Mouse (Mus musculus) cerebellum, adult 11 months (tissue): ENCODE results near the gene Ly6g6e.

ENCODE experiments used
- DNase-seq: peaks from one replicate; pipeline ENCODE4 v3.0.0; 2022

The Ly6g6e gene

DNA sequence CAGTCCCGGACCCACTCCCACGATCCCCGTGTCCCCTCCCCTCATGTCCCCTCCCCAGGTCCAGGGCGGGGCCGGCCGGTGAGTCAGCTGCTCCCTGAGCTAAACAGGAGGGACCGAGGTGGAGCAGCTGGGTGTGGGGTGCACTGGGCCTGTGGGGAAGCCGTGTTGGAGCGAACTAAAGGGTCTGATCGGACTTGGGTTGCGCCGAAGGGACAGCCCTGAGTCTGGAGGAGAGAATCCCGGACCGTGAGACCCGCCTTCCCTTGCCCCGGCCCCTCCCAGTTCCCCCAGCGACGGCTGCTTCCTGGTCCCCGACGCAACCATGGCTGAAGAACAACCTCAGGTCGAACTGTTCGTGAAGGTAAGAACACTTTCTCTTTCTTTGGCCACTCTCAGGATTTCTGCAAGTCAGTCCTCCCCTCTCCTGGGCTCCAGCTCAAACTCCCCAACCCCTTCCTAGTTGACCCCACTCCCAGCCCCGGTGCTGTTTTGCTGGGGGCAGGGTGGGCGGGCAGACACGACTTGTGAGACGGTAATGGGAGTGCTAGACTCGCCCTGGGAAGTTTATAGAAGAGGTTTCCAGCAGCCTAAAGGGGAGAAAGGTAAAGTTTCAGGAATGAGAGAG, 26.5 kb upstream of the Ly6g6e start:
- DNase-seq, result no peak

DNA sequence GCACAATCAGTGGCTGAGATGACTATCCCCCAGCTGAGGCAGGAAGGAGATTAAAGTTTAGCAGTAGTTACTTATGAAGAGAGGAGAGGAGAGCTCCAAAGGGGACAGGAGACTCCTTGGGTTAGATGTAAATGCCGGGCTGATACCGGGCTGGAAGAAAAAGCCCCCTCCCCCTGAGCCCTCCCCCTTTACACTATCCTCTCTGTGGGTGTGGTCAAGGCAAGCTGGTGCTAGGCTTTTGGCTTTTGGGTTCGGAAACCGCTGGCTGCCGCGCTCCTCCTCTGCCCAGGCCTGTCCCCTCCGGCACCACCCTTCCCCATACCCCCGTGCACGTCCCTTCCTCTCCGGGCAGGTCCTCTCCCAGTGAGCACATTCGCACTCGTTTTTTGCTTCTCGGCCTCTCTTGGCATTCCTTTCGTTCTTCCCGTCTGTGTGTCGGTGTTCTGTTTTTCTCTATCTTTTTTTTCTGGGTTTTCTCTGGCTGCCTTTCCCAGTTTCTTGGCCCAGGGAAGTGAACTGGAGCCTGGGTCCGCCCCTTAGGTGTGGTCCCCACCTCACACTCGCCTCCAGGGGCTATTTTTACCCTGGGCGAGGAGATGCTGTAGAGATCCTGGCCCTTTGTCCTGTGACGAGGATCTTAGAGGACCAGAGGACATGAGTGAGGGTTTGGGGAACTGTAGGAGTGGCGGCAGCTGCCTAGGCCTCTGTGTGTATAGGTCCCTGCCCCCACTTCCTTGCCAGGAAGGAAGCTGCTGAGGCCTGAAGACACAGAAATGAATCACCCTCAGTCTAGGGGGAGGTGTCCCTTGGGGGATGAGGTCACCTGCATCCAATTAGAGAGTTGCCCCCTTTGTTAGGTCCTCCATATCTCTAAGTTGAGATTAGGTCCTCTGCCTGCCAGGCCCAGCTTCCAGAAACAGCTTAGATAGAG, 25.3 kb upstream of the Ly6g6e start:
- DNase-seq, result no peak

DNA sequence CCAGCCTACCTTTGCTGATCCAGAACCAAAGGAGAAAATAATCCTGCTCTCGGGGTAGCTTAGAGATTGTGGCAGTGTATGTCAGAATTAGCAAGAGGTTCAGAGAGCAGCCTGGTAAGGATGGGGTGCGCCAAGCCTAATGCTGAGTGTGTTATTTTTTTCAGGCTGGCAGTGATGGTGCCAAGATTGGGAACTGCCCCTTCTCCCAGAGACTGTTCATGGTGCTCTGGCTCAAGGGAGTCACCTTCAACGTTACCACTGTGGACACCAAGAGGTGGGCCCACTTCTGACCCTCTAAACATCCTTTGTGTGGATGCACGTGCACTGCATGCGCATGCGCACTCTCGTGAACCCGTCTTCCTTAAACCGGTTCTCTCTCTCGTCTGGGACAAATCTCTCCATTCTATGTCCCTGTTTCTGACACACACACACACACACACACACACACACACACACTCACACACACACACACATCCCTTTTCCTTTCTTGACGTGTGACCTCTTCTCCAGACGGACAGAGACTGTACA, 24.4 kb upstream of the Ly6g6e start:
- DNase-seq, result no peak

DNA sequence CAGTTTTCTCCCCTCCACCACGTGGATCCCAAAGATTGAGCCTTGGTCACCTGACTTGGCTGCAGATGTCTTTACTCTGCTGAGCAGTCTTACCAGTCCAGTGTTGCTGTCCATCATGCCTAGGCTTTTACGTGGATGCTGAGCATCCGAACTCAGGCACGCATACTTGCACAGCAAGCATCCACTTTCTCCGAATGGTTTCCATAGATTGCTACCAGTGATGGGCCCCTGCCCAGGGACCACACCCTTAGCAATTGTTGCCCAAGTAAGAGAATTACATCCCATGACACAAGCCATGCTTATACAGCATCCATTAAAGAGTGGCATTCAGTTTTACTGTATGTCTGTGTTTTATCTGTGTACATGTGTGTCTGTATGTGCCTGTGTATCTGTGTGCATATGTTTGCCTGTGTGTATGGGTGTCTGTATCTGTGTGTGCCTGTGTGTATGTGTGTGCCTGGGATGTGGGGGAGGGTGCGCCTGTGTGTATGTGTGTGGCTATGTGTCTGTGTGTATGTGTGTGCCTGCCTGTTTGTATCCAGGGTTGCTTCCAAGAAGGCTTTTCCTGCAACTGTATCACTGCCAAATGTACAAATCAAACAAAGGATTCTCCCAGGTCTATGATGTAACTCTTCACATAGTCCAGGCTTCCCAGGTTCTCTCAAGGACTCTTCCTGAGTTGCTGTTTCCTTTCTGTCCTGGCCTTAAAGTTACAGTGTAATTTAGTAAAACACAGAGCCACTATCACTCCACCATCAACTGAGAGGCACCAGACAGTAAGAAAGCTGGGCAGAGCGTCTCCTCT, 20.8 kb upstream of the Ly6g6e start:
- no peak for DNase-seq

DNA sequence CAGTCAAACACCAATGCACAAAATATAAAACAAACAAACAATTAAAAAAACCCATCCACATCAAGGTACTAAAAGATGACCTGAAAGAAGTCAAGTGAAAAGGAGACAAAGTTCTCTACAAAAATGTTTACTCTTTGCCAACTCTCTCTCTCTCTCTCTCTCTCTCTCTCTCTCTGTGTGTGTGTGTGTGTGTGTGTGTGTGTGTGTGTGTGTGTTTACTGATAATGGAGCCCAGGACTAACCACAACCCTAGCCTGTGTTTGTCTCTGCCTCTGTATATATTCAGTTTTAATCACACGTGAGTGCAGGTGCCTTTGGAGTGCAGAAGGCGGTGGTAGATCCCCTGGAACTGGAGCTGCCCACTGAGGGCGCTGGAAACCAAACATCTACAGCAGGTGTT, 19.6 kb upstream of the Ly6g6e start:
- no peak for DNase-seq

DNA sequence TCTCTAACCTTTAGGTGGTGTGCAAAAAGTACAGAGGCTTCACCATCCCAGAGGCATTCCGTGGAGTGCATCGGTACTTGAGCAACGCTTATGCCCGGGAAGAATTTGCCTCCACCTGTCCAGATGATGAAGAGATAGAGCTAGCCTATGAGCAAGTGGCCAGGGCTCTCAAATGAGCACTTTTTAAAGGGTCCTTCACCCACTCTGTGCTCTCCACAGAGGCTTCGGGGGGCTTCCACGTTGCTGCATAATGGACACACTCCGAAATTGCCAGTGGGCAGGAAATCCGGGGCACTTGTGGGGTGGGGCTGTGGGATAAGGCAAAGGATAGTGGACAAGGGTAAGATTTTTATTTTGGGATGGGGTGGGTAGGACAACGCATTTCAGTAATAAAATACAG, 18.4 kb upstream of the Ly6g6e start:
- no peak for DNase-seq

DNA sequence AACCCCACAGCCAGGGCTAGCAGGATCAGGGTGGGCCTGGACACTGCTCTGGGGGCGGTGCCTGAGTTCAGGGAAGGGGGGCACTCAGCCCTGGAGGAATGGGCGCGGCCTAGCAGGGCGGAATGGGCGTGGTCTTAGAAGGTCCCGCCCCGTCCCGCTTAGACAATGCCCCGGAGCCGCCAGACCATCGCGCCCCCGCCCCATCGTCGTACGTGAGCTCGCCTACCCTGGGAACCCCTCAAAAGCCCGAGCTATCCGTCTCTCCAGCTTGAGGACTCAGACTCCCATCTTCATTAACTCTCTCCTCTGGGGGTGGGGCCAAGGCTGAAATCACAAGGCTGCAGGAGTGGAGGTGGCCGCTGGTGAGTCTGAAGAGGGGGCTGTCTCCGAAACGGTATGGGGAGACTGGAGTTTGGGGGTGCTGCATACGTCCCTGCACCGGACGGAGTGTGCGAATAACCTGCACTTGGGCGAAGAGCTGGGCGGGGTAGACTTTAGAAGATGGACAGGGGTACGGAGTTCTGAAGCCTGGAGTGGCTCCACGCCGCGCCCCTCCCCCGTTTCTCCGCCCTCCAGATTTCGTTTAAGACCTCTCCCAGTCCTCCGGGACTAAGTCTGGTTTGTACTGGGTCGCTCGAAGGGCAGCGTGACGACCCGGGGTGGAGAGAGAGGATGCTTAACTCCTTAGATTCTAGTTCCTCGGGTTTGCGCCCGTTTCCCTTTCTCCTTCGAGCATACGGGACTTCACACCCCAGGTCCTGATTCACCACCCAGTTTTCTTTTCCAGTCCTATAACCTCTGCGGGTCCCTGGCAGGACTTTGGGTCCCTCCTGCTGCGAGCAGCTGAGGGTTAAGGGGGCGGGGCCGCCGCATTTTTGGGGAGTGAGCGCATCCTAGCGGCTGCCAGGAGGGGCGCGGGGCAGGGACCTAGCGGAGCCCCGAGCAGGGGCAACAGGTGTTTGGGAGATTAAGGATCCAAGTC, 17.5 kb upstream of the Ly6g6e start, which contains the start of gene Ddah2:
TSS of gene Ddah2 (plus strand) at position 125 of the 982 bp plus-strand sequence.
- peak; percentile 83 for DNase-seq

DNA sequence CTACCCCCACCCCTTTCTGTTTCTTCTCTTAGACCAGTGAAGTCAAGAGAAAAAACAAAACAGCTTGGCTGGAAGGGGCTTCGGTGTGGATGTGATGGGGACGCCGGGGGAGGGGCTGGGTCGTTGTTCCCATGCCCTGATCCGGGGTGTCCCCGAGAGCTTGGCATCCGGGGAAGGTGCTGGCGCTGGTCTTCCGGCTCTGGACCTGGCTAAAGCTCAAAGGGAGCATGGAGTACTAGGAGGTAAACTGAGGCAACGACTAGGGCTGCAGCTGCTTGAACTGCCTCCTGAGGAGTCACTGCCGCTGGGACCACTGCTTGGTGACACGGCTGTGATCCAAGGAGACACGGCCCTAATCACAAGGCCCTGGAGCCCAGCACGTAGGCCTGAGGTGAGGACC, 16.6 kb upstream of the Ly6g6e start:
- DNase-seq, result no peak

DNA sequence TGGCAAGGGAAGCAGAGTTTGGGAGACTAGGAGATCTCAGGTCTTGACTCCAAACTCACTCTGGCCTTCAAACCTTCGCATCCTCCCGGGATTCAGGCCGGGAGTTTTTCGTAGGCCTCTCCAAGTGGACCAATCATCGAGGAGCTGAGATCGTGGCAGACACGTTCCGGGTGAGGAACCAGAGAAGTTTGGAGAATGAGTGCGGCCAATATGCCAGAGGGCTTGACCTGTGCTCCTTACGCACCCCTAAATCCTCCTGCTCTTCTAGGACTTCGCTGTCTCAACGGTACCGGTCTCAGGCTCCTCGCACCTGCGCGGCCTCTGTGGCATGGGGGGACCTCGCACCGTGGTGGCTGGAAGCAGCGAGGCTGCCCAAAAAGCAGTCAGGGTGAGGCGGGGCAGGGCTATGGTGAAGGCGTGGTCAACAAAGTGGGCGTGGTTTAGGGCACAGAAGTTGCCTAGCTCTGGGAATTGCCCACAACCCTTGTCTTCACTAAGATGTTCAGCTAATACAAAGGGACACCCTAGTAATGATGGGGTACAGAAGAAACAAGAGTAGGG, 15.9 kb upstream of the Ly6g6e start:
- no peak for DNase-seq

DNA sequence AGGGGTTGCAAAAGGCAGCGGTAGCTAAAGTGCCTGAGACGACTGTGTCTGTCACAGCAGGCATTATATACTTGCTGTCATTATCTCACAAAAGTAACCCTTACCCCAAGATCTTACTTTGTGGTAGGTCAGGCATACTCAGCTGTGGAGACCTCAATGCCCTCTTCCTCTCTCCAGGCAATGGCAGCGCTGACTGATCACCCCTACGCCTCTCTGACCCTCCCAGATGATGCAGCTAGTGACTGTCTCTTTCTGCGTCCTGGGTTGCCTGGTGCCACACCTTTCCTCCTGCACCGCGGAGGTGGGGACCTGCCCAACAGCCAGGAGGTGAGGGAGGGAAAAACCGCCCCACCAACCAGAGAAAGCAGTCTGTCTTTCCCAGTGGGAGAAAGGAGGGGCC, 15.4 kb upstream of the Ly6g6e start:
- no peak for DNase-seq

DNA sequence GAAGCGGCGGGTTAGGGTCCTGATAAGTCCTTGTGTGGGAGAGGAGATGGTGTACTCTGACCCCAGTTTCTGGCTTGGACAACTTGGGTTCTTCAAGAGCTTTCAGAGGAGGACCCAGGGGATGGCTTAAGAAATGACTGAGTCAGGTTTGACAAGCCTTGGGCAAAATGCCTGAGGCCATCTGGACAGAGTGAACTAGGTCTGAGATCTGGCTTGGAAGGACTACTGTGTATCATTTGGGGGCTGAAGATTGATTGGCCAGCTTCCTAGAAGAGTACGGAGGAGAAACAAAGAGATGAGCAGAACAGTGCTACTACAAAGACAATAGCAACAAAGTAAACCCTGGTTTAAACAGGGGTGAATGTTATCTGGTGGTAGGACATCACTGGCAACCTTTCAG, 13.2 kb upstream of the Ly6g6e start:
- no peak for DNase-seq

DNA sequence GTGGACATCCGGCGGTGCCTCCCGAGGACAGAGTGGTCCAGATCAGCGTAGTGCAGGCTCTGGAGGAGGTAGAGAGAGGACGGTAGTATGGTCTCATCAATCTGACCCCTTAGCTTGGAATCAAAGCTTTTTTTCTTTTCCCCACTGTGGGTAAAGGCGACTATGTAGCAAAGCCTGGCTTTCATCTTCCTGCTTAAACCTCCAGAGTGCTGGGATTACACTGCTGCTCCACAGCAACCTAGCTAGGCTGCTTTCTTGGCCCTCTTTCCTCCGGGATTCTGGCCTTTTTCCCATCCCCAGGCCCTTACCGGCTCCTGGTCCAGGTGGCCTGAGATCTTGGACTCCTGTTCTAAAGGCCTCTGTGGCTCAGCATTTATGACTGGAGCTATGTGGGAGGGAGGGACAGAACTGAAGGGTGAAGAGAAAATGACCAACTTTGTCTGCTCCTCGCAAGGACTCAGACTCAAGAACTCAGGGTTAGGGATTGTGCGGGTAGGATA, 12.3 kb upstream of the Ly6g6e start:
- peak; percentile 66 for DNase-seq

DNA sequence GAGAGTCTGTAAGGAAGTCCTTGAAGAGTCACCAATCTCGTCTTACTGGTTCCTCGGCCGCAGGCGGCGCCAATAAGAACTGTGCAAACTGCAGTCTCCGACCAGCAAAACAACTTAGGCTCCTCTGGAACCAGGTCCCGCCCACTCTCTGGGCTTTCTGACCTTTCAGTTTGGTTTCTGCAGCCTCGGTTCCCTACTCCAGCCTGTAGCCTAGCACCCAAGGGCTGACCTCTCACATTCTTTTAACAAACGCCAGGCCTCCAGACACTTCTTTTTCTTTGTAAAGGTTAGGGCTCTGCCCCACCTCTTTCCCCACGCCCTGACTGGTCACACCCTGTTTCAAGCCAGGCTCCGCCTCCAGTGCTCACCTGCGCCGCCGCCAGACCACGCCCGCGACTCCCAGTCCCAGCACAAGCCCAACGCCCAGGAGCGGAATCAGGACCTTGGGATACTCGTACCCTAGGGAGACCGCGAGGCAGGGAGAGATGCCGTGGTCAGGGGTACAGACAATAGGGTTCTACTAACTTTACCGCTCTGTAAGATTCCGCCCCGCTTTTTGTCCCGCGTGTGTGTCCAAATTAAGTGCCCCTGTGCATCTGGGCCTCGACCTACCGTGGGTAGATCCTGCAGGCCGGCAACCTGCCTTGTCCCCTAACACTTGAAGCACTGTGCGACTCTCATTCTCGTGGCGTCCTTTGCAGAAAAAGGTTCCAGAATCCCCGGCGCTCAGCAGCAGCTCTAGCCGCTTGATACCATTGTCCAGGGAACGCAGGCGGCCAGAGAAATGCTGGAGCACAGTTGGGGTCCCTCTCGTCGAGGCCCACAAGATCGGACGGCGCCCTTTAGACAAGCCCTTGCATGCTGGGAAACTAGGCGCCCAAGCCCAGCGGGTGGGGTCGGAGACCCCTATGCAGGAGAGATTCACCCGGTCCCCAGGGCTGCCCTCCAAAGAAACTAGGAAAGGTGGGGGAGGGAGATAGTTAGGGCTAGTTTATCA, 11.5 kb upstream of the Ly6g6e start, which contains the start of gene Ly6g6c:
TSS of gene Ly6g6c (plus strand) at position 438 of the 997 bp plus-strand sequence.
- no peak for DNase-seq

DNA sequence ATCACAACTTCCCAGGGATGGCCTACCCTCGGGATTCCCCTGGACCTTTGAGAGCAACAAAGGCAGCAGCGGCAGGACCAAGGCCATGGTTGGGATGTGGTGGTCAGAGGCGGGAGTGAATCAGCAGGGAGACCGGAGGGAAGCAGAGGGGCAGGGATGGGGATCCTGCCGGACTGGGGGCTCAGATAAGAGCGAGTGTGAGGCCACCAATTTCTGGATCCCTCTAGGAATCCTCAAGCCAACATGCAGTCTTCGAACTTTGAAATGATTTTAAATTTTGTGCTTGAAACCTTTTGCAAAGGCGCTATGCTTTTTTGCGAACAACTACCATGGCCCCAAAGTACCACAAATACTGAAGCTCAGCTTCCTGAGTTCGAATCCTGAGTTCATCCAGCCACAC, 10.6 kb upstream of the Ly6g6e start, which contains the start of gene Mpig6b:
TSS of gene Mpig6b (minus strand) at position 101 of the 400 bp plus-strand sequence.
- no peak for DNase-seq

DNA sequence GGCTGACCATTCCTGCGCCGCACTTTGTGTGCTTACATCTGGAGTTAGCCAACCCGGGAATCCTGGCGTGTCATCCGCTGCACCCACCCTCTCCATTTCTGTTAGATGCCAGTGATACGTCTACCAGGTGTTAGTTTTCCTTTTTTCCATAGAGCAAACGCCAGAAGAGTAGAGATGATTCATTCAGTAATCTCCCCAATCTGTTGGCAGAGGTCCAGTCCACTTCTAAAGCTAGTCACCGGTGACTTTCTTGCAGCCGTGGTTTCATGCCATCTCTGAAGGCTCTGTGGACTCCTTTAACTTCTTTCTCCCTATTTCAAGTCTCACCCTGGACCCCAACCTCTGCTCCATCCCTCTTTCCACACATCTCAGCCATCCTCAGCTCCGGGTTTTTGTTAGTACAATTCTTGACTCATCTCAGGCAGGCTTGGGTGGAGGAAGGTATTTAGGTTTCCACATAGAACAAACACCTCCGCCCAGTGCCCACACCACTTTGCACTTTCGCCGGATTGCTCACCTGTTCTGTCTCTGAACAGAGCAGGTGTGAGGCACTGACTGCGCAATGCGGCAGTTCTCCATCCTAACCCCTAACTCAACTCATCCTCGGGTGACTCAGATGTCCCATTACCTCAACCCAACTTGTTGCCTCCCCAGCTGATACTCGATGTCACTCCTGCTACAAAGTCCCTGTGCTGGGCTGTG, 8.3 kb upstream of the Ly6g6e start:
- DNase-seq, result no peak

DNA sequence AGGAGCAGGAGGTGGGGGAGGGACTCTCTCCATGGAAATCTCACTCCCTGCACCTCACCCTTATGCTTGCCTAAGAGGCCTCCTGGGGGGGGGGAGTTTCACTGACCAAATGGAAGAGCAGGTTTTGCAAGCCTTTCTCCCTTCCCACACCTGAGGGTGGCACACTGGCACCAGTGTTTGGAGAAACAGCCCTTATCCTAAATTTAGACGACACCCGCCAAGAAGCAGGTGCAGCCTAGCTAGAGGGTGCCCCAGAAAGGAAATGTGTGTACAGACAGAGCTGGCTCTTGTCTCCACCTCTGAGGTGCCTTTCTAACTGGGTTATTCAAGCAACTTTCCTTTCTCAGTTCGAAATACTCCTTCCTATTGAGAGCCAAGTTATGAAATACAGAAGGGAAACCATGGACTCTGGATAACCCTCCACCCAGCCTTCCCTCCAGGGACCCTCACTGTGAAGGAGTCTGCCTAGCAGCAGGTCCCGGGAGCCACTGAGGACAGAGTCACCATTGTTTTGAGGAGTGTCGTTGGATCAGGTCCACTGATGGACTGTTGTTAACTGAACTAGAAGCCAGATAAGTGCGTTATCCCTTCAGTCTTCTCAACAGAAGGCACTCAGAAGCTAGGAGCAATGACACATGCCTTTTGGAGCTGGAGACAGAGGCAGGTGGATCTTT, 6.0 kb upstream of the Ly6g6e start:
- DNase-seq, result peak; percentile 86

DNA sequence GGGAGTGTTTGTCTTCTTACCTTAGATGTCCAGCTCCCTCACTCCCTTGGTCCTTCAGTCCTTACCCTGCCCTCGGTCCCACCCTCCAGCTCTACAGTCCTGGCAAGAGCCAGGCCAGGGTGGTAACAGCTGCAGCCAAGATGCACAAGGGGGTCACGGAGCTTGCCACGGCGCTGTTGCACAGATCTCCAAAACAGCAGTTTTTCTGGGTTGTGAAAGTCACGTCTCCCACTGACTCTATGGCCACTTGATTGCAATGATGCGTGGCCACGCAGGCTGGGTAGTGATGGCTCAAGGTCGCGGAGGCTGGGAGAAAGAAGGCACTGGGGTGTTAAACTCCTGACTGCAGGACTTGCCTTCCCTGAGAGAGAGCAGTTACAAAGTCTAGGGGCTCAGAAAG, 5.2 kb upstream of the Ly6g6e start:
- no peak for DNase-seq

DNA sequence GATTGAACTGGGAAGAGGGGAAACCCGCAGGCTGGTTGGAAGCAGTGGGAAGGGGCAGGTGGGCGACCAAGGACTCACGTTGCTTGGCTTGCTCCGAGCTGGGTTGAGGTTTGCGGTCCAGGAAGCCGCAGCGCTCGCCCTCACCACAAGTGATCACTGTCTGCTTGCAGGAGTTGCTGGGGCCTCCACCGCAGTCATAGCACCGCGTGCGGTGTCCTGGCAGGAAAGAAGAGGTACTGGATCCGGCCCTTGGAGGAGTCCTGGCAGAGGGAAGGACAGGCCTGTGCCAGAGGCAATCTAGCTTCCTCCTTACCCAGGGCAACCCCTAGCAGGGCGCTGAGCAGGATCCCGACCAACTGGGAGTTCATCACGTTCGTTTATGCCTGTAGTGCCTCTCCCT, 2.6 kb upstream of the Ly6g6e start:
- peak; percentile 80 for DNase-seq

DNA sequence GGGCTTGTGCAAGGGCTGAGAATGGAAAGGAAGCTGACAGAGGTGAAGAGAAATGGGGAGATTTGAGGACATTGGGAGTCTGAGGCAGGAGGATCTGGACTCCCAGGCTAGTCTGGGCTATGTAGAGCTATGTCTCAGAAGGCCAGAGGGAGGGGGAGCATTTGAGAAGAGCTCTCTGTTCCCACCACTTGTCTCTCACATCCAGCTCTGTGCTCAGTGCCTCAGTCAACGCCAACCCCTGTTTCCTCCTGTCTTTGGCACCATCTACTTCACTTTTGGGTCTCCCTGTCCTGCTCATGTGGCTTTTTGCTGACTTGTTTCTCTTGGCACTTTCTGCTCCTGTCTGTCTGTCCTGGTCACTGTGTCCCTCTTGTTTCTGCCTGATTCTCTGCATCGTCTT, 583 bp downstream of the Ly6g6e start:
- DNase-seq, result no peak
